Mouse (Mus musculus) lung, adult 2 months (tissue): ENCODE measurements around the gene 3110009E18Rik. TPM values are rescaled to one million over a fixed set of nuclear protein-coding genes. Genes with fewer than 3 reads are reported as not detected.
A peak's percentile ranks its signal among the peaks of the same experiment; 100 is the strongest.

ENCODE experiments used
- DNase-seq: peaks from one replicate; pipeline ENCODE4 v3.0.0; 2022
- H3K4me1 ChIP-seq: fragments of 200-500 bp; 2 replicates; pipeline ENCODE4 v1.6.1; 2011; ENCODE audit warnings: low read length; ENCODE audit not compliant: control insufficient read depth, insufficient read depth
- H3K4me3 ChIP-seq: fragments of 200-500 bp; replicated peaks from 2 replicates; pipeline ENCODE3; 2011; ENCODE audit warnings: low read depth, mild to moderate bottlenecking, control low read depth, low read length; ENCODE audit errors: extremely low read depth
- CTCF ChIP-seq: fragments of 200-500 bp; IDR thresholded peaks from 2 replicates; pipeline ENCODE4 v1.5.1; 2011; ENCODE audit warnings: mild to moderate bottlenecking, low read length, control low read depth; ENCODE audit not compliant: insufficient read depth
- POLR2A ChIP-seq: fragments of 200-500 bp; IDR thresholded peaks from 2 replicates; pipeline ENCODE4 v1.6.1; 2011; ENCODE audit warnings: low read depth, mild to moderate bottlenecking, control low read depth, low read length, borderline replicate concordance; ENCODE audit errors: extremely low read depth
- WGBS: fragments of 180-500 bp; shearing (Covaris S2); methylation state at CpG from one replicate; pipeline ENCODE4 v1.1.7; 2018; 5-methylcytosine and 5-hydroxymethylcytosine counted together
- polyA plus RNA-seq: library from polyadenylated mRNA; depleted of rRNA; stranded (reverse); fragments of >200 nt; gene quantifications from 2 replicates; pipeline ENCODE4 v1.2.3, GENCODE M21; 2012

3110009E18Rik gene
- polyA plus RNA-seq, 1 experiment, result 1.5 TPM

- no peak for TF ChIP-seq POLR2A
- H3K4me1 ChIP-seq, result no peaks in the 10 kb centered on the region
- no peak overlapping the region for H3K4me3 ChIP-seq
- no peak for DNase-seq
- WGBS, result 91% methylated on average over 5 of the region's 5 CpGs
Measured at GRCm38 (mm10) chr1:120161502-120161901, 40.5 kb downstream of the 3110009E18Rik start.

- DNase-seq, result no peak
- TF ChIP-seq POLR2A, result no peak
- no peak for TF ChIP-seq CTCF
- 52% methylated on average over 1 of the region's 1 CpGs for WGBS
- Histone ChIP-seq H3K4me1 (no peaks in the 10 kb centered on the region), H3K4me3 (no peak overlapping the region)
Measured at GRCm38 (mm10) chr1:120162616-120163015, 41.6 kb downstream of the 3110009E18Rik start.

GRCm38 (mm10) chr1:120168016-120168415 is 47.0 kb downstream of the 3110009E18Rik start:
- DNase-seq, result no peak
- Histone ChIP-seq H3K4me3 (no peak overlapping the region), H3K4me1 (no peaks in the 10 kb centered on the region; the same call in 1 of the 2 replicates)
- WGBS, result 41% methylated on average over 4 of the region's 4 CpGs
- TF ChIP-seq CTCF (no peak), POLR2A (no peak)

GRCm38 (mm10) chr1:120168674-120169073 is 47.7 kb downstream of the 3110009E18Rik start:
- TF ChIP-seq CTCF, result no peak
- no peak for TF ChIP-seq POLR2A
- H3K4me1 ChIP-seq, result no peaks in the 10 kb centered on the region; the same call in 1 of the 2 replicates
- no peak for DNase-seq
- no peak overlapping the region for H3K4me3 ChIP-seq
- WGBS, result 86% methylated on average over 7 of the region's 7 CpGs

GRCm38 (mm10) chr1:120170307-120170706 is 49.3 kb downstream of the 3110009E18Rik start:
- Histone ChIP-seq H3K4me3 (no peak overlapping the region), H3K4me1 (no peaks in the 10 kb centered on the region; the same call in 1 of the 2 replicates)
- DNase-seq, result no peak
- no peak for TF ChIP-seq POLR2A
- no peak for TF ChIP-seq CTCF
- 81% methylated on average over 7 of the region's 7 CpGs for WGBS

- WGBS, result 54% methylated on average over 5 of the region's 5 CpGs
- DNase-seq, result no peak
- no peak overlapping the region for H3K4me3 ChIP-seq
- H3K4me1 ChIP-seq, result no peaks in the 10 kb centered on the region; the same call in 1 of the 2 replicates
- TF ChIP-seq POLR2A, result no peak
- TF ChIP-seq CTCF, result peak; percentile 40; the same call in 1 of the 2 replicates
Measured at GRCm38 (mm10) chr1:120171819-120172521, 51.0 kb downstream of the 3110009E18Rik start.

DNA sequence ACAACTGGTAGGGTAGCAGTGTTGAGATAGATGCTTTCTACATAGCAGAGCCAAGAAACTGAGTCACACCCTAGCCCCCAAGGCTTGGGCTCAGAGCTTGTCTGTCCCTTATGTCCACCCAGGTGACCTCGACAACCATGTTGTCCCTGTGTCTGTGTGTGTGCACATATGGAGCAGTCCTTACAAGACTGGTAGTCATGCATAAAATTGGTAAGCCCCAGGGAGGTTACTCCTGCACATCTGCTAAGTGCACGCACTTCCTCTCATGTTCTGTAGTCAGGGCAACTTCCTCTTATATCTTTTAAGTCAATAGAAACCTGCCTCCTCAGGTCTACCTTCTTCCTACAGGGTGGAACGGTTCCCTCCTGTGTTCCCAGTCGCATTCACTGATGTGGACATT is 54.0 kb downstream of the 3110009E18Rik start:
- WGBS, result 75% methylated on average over 4 of the region's 4 CpGs
- TF ChIP-seq POLR2A, result no peak
- no peak for TF ChIP-seq CTCF
- no peak for DNase-seq
- no peak overlapping the region for H3K4me3 ChIP-seq
- no peaks in the 10 kb centered on the region; the same call in 1 of the 2 replicates for H3K4me1 ChIP-seq

- no peaks in the 10 kb centered on the region; the same call in 1 of the 2 replicates for H3K4me1 ChIP-seq
- no peak overlapping the region for H3K4me3 ChIP-seq
- WGBS, result 21% methylated on average over 14 of the region's 14 CpGs
- TF ChIP-seq POLR2A (no peak), CTCF (no peak)
- DNase-seq, result no peak
Measured at GRCm38 (mm10) chr1:120176313-120176712, 55.3 kb downstream of the 3110009E18Rik start.

GRCm38 (mm10) chr1:120177141-120177540 is 56.2 kb downstream of the 3110009E18Rik start:
- no peak for TF ChIP-seq CTCF
- 97% methylated on average over 8 of the region's 8 CpGs for WGBS
- H3K4me3 ChIP-seq, result no peak overlapping the region
- no peaks in the 10 kb centered on the region for H3K4me1 ChIP-seq
- no peak for DNase-seq

DNA sequence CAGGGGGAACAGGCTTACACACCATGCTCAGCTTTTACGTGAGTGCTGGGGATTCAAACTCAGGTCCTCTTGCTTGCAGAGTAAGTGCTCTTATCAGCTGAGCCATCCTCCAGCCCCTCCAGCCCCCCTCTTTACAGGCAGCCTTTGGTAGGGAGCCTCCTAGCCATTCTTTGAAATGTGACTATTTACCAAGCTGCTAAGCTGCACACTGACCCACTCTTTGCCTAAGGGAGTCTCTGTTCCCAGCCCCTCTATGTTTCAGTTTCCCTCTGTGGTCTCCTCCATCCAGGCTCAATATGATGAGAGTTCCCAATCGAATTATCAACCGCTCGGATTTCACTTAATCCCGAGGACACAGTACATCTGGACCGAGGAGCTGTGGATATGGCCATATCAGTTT is 65.2 kb downstream of the 3110009E18Rik start:
- Histone ChIP-seq H3K4me3 (no peak overlapping the region), H3K4me1 (no peaks in the 10 kb centered on the region)
- 66% methylated on average over 6 of the region's 6 CpGs for WGBS
- DNase-seq, result no peak
- TF ChIP-seq POLR2A, result no peak
- TF ChIP-seq CTCF, result no peak
